Mouse (Mus musculus): ENCODE measurements around the gene Eml5. TPM values are rescaled to one million over a fixed set of nuclear protein-coding genes. Genes with fewer than 3 reads are reported as not detected.

Gene Eml5
- 10 to 100 TPM; 25.9 to 27.5 TPM for total RNA-seq (2023)

GRCm38 (mm10) chr12:98900881-98901801 lies at the start of gene Eml5:
Gene Eml5 (minus strand): TSS chr12:98901484.

GRCm38 (mm10) chr12:98920194-98920991 lies 19.1 kb upstream of the Eml5 start, which contains the start of gene Ttc8:
Gene Ttc8 (plus strand): TSS chr12:98920574.

GRCm38 (mm10) chr12:98746746-98747379 lies 154.4 kb downstream of the Eml5 start, which contains the start of gene Zc3h14:
Gene Zc3h14 (plus strand): TSS chr12:98746964.

GRCm38 (mm10) chr12:98736951-98737800 lies 164.1 kb downstream of the Eml5 start, which contains the start of gene Ptpn21:
Gene Ptpn21 (minus strand): TSS chr12:98737405.

Other genes with a start within 250 kb of the Eml5 start
- 1 to 10 TPM; 4.4 to 6.9 TPM for gene Ptpn21, start 164.1 kb downstream of the Eml5 start, total RNA-seq (2023)
- 100 to 1,000 TPM in 1 of 2 experiments, 10 to 100 TPM in 1; 100.0 to 104 TPM for gene Zc3h14, start 154.5 kb downstream of the Eml5 start, total RNA-seq (2023)
- gene Ttc8, start 19.1 kb upstream of the Eml5 start, total RNA-seq (2023) = 1 to 10 TPM; 3.3 to 7.3 TPM